ENCODE assay signal across 7 mouse cellular contexts in genomic region chrX:73574605-73574948, GRCm38 (mm10).
"Had no signal": no experiment of that assay in that cellular context is flagged by ENCODE, and none has a peak within 500 bp of the region (broad histone marks: within the 10 kb centered on the region; RNA-seq: fewer than 3 reads in every experiment).

No protein-coding gene starts in this region.

- ATAC-seq: midbrain, embryonic 13.5 days had no signal

- DNase-seq: right cerebral cortex, postnatal 4 days had no signal

- H3K4me2 ChIP-seq: lung, embryonic 15.5 days; midbrain, embryonic 13.5 days; neural tube, embryonic 15.5 days; stomach, embryonic 15.5 days had no signal

- H3K27ac ChIP-seq: limb, embryonic 10.5 days; lung, embryonic 15.5 days; midbrain, embryonic 13.5 days; neural tube, embryonic 15.5 days; stomach, embryonic 15.5 days had no signal

- H3K4me3 ChIP-seq: limb, embryonic 10.5 days; lung, embryonic 15.5 days; midbrain, embryonic 13.5 days; myocyte; neural tube, embryonic 15.5 days; stomach, embryonic 15.5 days had no signal

- H3K36me3 ChIP-seq: limb, embryonic 10.5 days; lung, embryonic 15.5 days; midbrain, embryonic 13.5 days; neural tube, embryonic 15.5 days; stomach, embryonic 15.5 days had no signal

- H3K4me1 ChIP-seq: limb, embryonic 10.5 days; lung, embryonic 15.5 days; midbrain, embryonic 13.5 days; neural tube, embryonic 15.5 days; stomach, embryonic 15.5 days had no signal

- H3K9me3 ChIP-seq: limb, embryonic 10.5 days; lung, embryonic 15.5 days; midbrain, embryonic 13.5 days; neural tube, embryonic 15.5 days; stomach, embryonic 15.5 days had no signal

- H3K9ac ChIP-seq: lung, embryonic 15.5 days; midbrain, embryonic 13.5 days; neural tube, embryonic 15.5 days; stomach, embryonic 15.5 days had no signal

- H3K27me3 ChIP-seq: lung, embryonic 15.5 days; midbrain, embryonic 13.5 days; neural tube, embryonic 15.5 days; stomach, embryonic 15.5 days had no signal
